Mouse (Mus musculus) liver, embryonic 15.5 days (tissue): ENCODE results near the gene Tbcel. TPM values are rescaled to one million over a fixed set of nuclear protein-coding genes. Genes with fewer than 3 reads are reported as not detected.

ENCODE experiments used
- ATAC-seq: fragments of 200-750 bp; cut with Nextera tagmentation; 2 replicates; pipeline ENCODE4 v1.8.0; 2017; ENCODE audit warnings: moderate number of reproducible peaks, mild to moderate bottlenecking, moderate library complexity; ENCODE audit not compliant: insufficient read depth
- H3K27ac ChIP-seq: fragments of 300-500 bp; sonication (generic); replicated peaks from 2 replicates; pipeline ENCODE4 v1.5.1; 2015; ENCODE audit warnings: mild to moderate bottlenecking, inconsistent platforms
- H3K27me3 ChIP-seq: fragments of 300-500 bp; sonication (generic); 2 replicates; pipeline ENCODE4 v1.6.1; 2015; ENCODE audit warnings: mild to moderate bottlenecking, inconsistent platforms
- H3K36me3 ChIP-seq: fragments of 300-500 bp; sonication (generic); replicated peaks from 2 replicates; pipeline ENCODE4 v1.6.1; 2015; ENCODE audit warnings: moderate library complexity, mild to moderate bottlenecking, inconsistent platforms
- H3K4me1 ChIP-seq: fragments of 300-500 bp; sonication (generic); replicated peaks from 2 replicates; pipeline ENCODE4 v1.6.1; 2015; ENCODE audit warnings: inconsistent platforms
- H3K4me2 ChIP-seq: fragments of 300-500 bp; sonication (generic); 2 replicates; pipeline ENCODE4 v1.6.1; 2015; ENCODE audit warnings: moderate library complexity, mild to moderate bottlenecking, inconsistent platforms
- H3K4me3 ChIP-seq: fragments of 300-500 bp; sonication (generic); replicated peaks from 2 replicates; pipeline ENCODE4 v1.5.1; 2015; ENCODE audit warnings: mild to moderate bottlenecking, inconsistent platforms
- H3K9ac ChIP-seq: fragments of 300-500 bp; sonication (generic); 2 replicates; pipeline ENCODE4 v1.6.1; 2015; ENCODE audit warnings: moderate library complexity, mild to moderate bottlenecking, inconsistent platforms
- H3K9me3 ChIP-seq: fragments of 300-500 bp; sonication (generic); replicated peaks from 2 replicates; pipeline ENCODE4 v1.6.1; 2016; ENCODE audit warnings: inconsistent platforms
- WGBS: fragments of 180-500 bp; shearing (Covaris S2); methylation state at CpG from one replicate; pipeline ENCODE4 v1.1.7; 2015; ENCODE audit warnings: mixed read lengths; ENCODE audit not compliant: insufficient replicate concordance; 5-methylcytosine and 5-hydroxymethylcytosine counted together
- polyA plus RNA-seq: library from polyadenylated mRNA; unstranded; fragments of >200 nt; fragmentation: Nextera tagmentation; extraction: Ambion mirVana; gene quantifications from 2 replicates; pipeline ENCODE4 v1.2.1, GENCODE M21; 2015

The Tbcel gene
- polyA plus RNA-seq, 1 experiment from 2014 or later = 11.0 TPM

- no peaks in the 10 kb centered on the region for H3K27me3 ChIP-seq
- H3K9me3 ChIP-seq = no peaks in the 10 kb centered on the region
- peaks cover 94% of the 10 kb centered on the region for H3K36me3 ChIP-seq
- H3K4me3 ChIP-seq = no peak overlapping the region
- no peak overlapping the region for H3K9ac ChIP-seq
- ATAC-seq = no peak
- WGBS = 77% methylated on average over 8 of the region's 8 CpGs
- H3K4me2 ChIP-seq = no peak overlapping the region
- H3K27ac ChIP-seq = no peak overlapping the region
- no peaks in the 10 kb centered on the region for H3K4me1 ChIP-seq
Measured at GRCm38 (mm10) chr9:42442100-42442499, 65.5 kb downstream of the Tbcel start.

DNA sequence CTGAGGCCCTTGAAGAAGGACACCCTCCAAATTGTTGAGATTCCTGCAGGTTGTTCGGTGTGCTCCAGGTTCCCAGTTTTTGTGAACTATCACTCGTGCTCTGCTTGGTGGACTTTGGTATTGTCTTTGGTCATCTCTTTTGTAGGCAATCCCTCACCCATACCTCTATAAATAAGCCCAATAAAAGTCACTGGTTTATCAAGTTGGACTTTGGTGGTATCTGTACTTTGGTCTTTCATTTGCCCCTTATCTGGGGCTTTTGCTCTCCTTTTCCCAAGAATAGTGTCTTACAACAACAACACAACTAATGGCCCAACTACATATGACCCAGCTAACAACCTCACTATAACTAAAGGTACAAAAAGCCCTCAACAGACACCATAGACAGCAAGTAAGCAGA lies 66.4 kb downstream of the Tbcel start:
- WGBS = 88% methylated on average over 2 of the region's 2 CpGs
- Histone ChIP-seq H3K36me3 (peaks cover 95% of the 10 kb centered on the region), H3K27ac (no peak overlapping the region), H3K9ac (no peak overlapping the region), H3K4me1 (peaks cover 7% of the 10 kb centered on the region; the same call in 1 of the 2 replicates), H3K27me3 (no peaks in the 10 kb centered on the region), H3K4me2 (no peak overlapping the region), H3K4me3 (no peak overlapping the region), H3K9me3 (no peaks in the 10 kb centered on the region)
- no peak for ATAC-seq

DNA sequence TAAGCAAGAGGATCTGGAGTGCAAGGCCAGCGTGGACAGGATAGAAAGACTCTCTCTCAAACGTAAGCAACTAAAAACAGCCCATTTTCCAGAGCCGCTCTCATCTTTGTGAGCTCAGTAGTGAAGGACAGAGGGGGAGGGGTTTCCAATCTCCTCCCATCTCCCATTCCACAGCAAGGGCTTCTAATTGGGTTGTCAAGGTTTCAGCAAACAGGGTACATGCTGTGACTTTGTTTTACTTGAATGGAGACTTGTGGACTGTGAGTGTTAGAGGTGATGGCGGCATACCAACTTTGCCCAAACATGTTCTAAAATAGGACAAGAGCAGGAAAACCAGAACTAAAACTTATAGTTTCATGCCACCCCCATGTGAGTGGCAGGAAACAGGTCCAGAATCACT lies 68.2 kb downstream of the Tbcel start:
- H3K9ac ChIP-seq = no peak overlapping the region
- no peaks in the 10 kb centered on the region for H3K9me3 ChIP-seq
- no peak for ATAC-seq
- no peak overlapping the region for H3K27ac ChIP-seq
- peaks cover 14% of the 10 kb centered on the region; the same call in 1 of the 2 replicates for H3K4me1 ChIP-seq
- no peak overlapping the region for H3K4me2 ChIP-seq
- WGBS = 74% methylated on average over 4 of the region's 4 CpGs
- H3K36me3 ChIP-seq = peaks cover 93% of the 10 kb centered on the region
- no peaks in the 10 kb centered on the region for H3K27me3 ChIP-seq
- H3K4me3 ChIP-seq = no peak overlapping the region

GRCm38 (mm10) chr9:42432155-42432554 lies 75.5 kb downstream of the Tbcel start:
- H3K27ac ChIP-seq = no peak overlapping the region
- H3K9ac ChIP-seq = no peak overlapping the region
- H3K27me3 ChIP-seq = no peaks in the 10 kb centered on the region
- H3K4me2 ChIP-seq = no peak overlapping the region
- H3K4me3 ChIP-seq = no peak overlapping the region
- no peak for ATAC-seq
- 82% methylated on average over 2 of the region's 2 CpGs for WGBS
- peaks cover 14% of the 10 kb centered on the region; the same call in 1 of the 2 replicates for H3K4me1 ChIP-seq
- peaks cover 86% of the 10 kb centered on the region for H3K36me3 ChIP-seq
- no peaks in the 10 kb centered on the region for H3K9me3 ChIP-seq

- 69% methylated on average over 2 of the region's 2 CpGs for WGBS
- peaks cover 83% of the 10 kb centered on the region for H3K36me3 ChIP-seq
- no peak overlapping the region for H3K4me2 ChIP-seq
Measured at GRCm38 (mm10) chr9:42431606-42432005, 76.0 kb downstream of the Tbcel start.

DNA sequence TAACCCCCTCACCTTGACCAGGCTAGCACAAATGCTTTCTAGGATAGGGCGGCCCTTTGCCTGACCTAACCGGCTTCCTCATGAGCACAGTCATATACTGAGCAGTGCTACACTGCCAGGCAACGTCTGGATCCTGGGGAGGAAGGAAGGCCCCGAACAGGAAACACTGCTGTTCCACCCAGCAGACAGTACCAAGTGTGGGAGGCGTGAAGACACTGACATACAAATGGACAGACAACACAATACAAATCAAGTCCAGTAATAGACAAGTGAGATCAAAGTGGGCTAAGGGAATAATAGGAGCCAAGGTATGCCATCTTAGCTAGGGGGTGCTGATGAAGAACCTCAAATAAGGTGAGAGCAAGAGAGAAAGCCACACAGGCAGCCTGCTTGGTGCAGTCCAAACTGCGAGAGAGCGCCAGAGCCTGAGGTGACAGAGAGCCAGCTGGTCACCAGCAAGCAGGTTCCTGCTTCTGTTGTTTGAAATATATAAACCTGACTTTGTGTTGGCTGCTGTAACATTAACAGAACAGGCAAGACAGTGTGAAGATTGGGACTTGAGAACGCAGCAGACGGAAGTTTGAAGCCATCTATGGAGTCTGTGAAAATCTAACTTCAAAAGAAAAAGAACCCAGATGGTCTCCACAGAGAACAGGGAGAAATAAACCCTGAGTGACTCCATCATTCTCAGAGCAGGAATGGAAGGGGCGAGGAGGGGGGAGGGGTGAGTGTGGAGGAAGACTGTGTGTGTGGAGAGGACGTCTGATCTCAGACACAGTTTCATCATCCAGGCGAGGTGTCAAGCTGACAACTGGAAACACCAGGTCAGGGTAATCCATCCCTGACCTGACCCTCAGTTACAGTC lies 79.3 kb downstream of the Tbcel start:
- peak; percentile 26; the same call in 1 of the 2 replicates for ATAC-seq
- no peak overlapping the region for H3K27ac ChIP-seq
- 0 out of 2 replicates have a peak overlapping the region, but pooled peaks have one; percentile 7 for H3K4me2 ChIP-seq
- H3K9ac ChIP-seq = no peak overlapping the region
- peaks cover 71% of the 10 kb centered on the region for H3K36me3 ChIP-seq
- H3K27me3 ChIP-seq = no peaks in the 10 kb centered on the region
- H3K4me1 ChIP-seq = no peaks in the 10 kb centered on the region
- H3K9me3 ChIP-seq = no peaks in the 10 kb centered on the region
- no peak overlapping the region for H3K4me3 ChIP-seq
- 43% methylated on average over 12 of the region's 12 CpGs for WGBS

More at GRCm38 (mm10) chr9:42431606-42432005, 76.0 kb downstream of the Tbcel start:
- H3K4me3 ChIP-seq = no peak overlapping the region
- no peak overlapping the region for H3K27ac ChIP-seq
- H3K9ac ChIP-seq = no peak overlapping the region
- H3K9me3 ChIP-seq = no peaks in the 10 kb centered on the region
- H3K4me1 ChIP-seq = peaks cover 10% of the 10 kb centered on the region; the same call in 1 of the 2 replicates
- no peaks in the 10 kb centered on the region for H3K27me3 ChIP-seq
- ATAC-seq = no peak

GRCm38 (mm10) chr9:42426661-42427358 lies 80.8 kb downstream of the Tbcel start:
- no peak overlapping the region for H3K9ac ChIP-seq
- H3K9me3 ChIP-seq = no peaks in the 10 kb centered on the region
- H3K27me3 ChIP-seq = no peaks in the 10 kb centered on the region
- H3K27ac ChIP-seq = no peak overlapping the region
- H3K36me3 ChIP-seq = peaks cover 67% of the 10 kb centered on the region
- no peak overlapping the region for H3K4me3 ChIP-seq
- WGBS = 72% methylated on average over 10 of the region's 10 CpGs
- no peak for ATAC-seq
- H3K4me1 ChIP-seq = no peaks in the 10 kb centered on the region
- no peak overlapping the region for H3K4me2 ChIP-seq

GRCm38 (mm10) chr9:42423649-42424048 lies 84.0 kb downstream of the Tbcel start:
- peaks cover 47% of the 10 kb centered on the region for H3K36me3 ChIP-seq
- no peak overlapping the region for H3K4me2 ChIP-seq
- no peak overlapping the region for H3K9ac ChIP-seq
- no peak overlapping the region for H3K27ac ChIP-seq
- no peaks in the 10 kb centered on the region for H3K4me1 ChIP-seq
- no peaks in the 10 kb centered on the region for H3K27me3 ChIP-seq
- H3K4me3 ChIP-seq = no peak overlapping the region
- no peak for ATAC-seq
- no peaks in the 10 kb centered on the region for H3K9me3 ChIP-seq
- 50% methylated on average over 2 of the region's 2 CpGs for WGBS

DNA sequence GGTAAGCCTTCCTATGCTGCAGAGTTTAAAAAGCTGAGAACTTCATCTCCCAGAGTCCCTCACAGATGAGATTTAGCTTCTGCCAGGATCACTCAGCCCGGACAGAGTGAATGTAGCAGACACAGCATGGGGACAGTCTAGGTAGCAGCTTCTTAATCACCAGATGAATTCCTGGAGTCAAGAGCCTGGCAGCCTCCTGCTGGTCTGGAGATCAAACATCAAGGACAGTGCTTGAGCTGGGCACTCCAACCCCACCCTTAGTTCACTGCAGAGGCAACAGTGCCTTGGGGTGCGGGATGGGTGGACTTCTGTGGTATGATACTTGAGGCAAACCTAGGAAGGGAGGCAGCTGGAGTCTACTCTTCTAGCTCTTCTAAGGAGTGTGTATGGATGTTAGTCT lies 87.9 kb downstream of the Tbcel start:
- Histone ChIP-seq H3K36me3 (peaks cover 41% of the 10 kb centered on the region), H3K4me3 (no peak overlapping the region), H3K27ac (no peak overlapping the region), H3K9ac (no peak overlapping the region), H3K4me2 (no peak overlapping the region), H3K4me1 (no peaks in the 10 kb centered on the region), H3K27me3 (no peaks in the 10 kb centered on the region), H3K9me3 (no peaks in the 10 kb centered on the region)
- 75% methylated on average over 2 of the region's 2 CpGs for WGBS
- ATAC-seq = no peak

- H3K4me2 ChIP-seq = no peak overlapping the region
- no peak overlapping the region for H3K27ac ChIP-seq
- H3K4me3 ChIP-seq = no peak overlapping the region
- peaks cover 44% of the 10 kb centered on the region for H3K36me3 ChIP-seq
- 77% methylated on average over 5 of the region's 5 CpGs for WGBS
- no peak for ATAC-seq
- H3K9ac ChIP-seq = no peak overlapping the region
- no peaks in the 10 kb centered on the region for H3K9me3 ChIP-seq
- H3K27me3 ChIP-seq = no peaks in the 10 kb centered on the region
- H3K4me1 ChIP-seq = no peaks in the 10 kb centered on the region
Measured at GRCm38 (mm10) chr9:42418786-42419185, 88.8 kb downstream of the Tbcel start.

DNA sequence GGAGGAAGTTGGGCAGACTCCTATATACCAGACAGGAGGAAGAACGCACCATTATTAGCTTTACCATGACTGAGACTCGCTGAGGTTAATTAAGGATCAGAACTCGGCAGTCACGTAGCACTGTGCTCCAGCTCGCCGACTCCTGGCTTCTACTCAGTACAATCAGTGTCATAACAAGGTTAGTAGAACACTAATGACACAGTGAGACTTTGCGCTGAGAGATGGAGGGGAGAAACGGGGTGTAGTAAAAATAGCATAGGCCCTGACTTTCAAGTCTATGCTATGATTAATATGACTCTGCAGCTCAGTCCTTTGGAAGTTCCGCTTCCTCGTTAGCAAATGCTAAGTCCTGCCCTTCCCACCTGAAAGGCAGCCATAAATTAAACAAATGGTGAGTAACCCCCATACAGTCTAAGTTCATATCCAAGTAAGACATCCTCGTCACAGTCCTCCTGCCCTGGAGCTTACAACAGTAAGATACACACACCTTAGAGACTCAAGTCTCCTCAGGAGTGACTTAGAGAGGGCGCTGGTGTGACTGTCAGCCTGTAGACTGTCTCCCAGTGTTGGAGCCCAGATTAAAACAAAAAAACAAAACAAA lies 90.2 kb downstream of the Tbcel start:
- H3K4me1 ChIP-seq = no peaks in the 10 kb centered on the region
- ATAC-seq = no peak
- H3K9me3 ChIP-seq = no peaks in the 10 kb centered on the region
- H3K4me2 ChIP-seq = no peak overlapping the region
- WGBS = 80% methylated on average over 12 of the region's 12 CpGs
- H3K9ac ChIP-seq = no peak overlapping the region
- H3K27ac ChIP-seq = no peak overlapping the region
- no peaks in the 10 kb centered on the region for H3K27me3 ChIP-seq
- peaks cover 37% of the 10 kb centered on the region for H3K36me3 ChIP-seq
- no peak overlapping the region for H3K4me3 ChIP-seq
